Mouse (Mus musculus) heart, adult 11 months (tissue): ENCODE data around the gene Sfta2.

Experiments used
- DNase-seq: peaks from one replicate; pipeline ENCODE4 v3.0.0; 2022

Gene Sfta2

GRCm38 (mm10) chr17:35601249-35601648 is at the start of gene Sfta2:
Gene Sfta2, plus strand, starts transcription at chr17:35601549.
- DNase-seq, result no peak

DNA sequence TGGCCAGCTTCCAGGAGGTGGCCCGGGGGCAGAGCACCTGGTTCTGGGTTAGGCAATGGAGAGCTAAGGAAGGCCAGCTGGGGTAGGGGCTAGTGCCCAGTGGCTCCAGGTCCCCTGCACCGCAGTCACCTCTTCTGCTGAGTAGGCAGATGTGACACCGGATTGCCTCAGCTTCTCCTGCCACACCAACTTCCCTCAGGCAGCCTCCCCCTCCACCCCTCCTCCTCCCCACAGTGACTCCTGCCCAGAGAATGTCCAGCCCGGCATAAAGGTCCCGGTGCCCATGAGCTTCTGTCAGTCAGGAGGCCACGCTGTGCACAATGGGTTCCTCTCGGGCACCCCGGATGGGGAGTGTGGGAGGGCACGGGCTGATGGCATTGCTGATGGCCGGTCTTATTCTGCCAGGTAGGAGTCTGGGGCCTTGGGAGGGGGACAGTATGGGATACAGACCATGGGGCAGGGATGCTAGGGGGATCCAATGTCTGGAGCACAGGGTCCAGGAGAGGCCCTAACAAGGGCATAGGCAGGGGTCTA is 49.4 kb upstream of the Sfta2 start, which contains the start of gene Cdsn:
Gene Cdsn, plus strand, starts transcription at position 248 of the 534 bp plus-strand sequence.
- DNase-seq, result no peak

DNA sequence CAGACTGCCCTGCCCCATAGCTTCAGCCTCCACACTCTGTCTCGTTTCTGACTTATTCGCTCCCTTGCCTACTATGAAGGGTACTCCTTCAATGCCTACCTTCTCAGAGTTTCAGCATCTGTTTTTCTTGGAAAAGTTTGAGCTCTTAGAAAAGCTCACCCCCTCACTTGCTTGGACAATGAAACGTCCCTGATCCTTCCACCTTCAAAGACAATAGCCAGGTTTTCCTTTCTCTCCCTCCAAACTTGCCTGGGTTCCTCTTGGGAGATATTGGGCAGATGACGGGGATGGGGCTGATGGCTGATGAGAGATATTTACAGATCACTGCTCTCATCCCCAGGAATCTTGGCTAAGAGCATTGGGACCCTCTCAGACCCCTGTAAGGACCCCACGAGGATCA is 47.0 kb upstream of the Sfta2 start:
- no peak for DNase-seq

DNA sequence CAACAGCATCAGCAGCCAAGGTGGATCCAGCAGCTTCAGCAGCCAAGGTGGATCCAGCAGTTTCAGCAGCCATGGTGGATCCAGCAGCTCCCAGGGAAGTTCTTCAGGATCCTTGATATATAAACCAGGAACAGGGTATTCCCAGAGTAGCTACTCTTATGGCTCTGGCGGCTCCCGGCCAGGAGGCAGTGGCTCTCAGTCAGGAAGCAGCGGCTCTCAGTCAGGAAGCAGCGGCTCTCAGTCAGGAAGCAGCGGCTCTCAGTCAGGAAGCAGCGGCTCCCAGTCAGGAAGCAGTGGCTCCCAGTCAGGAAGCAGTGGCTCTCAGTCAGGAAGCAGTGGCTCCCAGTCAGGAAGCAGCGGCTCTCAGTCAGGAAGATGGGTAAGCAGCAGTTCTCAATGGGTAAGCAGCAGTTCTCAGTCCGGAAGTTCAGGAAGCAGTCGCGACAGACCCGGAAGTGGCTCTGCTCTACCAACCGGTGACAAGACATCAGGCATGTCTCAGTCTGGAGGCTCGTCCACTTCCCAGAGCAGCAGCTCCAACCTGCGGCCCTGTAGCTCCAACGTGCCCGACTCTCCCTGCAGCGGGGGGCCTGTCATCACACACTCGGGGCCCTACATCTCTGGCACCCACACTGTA is 46.5 kb upstream of the Sfta2 start:
- no peak for DNase-seq

- DNase-seq, result no peak
These were observed 45.1 kb upstream of the Sfta2 start for GRCm38 (mm10) chr17:35556186-35556765.

DNA sequence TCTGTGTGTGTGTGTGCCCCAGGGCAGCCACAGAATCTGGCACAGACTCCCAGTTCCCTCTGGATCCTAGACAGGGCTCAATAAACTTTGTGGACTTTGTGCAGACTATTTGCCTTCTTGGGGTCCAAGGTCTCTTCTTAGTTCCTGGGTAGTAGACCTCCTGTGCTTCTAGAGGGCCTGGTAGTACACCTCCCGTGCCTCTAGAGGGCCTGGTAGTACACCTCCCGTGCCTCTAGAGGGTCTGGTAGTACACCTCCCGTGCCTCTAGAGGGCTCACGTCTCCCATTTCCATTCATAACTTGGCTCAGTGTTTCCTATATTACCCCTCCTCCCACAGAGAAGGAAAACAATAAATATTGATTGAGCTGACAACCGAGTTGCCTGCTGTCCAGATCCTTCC is 44.5 kb upstream of the Sfta2 start:
- DNase-seq, result no peak

DNA sequence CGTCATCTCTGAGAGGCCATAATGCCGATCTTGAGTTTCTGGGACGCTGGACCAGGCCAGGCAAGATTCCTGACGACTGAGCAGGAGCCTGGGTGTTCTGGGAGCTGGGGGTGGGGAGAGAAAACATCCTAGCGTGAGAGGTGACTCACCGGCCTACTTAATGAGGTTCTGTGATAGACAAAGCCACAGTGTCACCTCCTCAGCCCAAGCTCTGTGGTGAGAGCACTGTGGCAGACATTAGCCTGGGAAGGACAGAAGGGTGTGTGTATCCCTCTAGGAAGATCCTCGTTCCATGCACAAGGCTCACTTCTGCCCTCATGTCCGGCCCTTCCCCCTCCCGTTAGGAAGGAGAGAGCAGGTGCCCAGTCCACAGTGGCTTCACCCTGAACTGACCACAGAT is 44.0 kb upstream of the Sfta2 start:
- DNase-seq, result no peak

- no peak for DNase-seq
These were observed 43.1 kb upstream of the Sfta2 start for GRCm38 (mm10) chr17:35558216-35558615.

GRCm38 (mm10) chr17:35567150-35567549 is 34.2 kb upstream of the Sfta2 start, which contains the start of gene 2300002M23Rik:
Gene 2300002M23Rik, plus strand, starts transcription at chr17:35567450.
- no peak for DNase-seq

DNA sequence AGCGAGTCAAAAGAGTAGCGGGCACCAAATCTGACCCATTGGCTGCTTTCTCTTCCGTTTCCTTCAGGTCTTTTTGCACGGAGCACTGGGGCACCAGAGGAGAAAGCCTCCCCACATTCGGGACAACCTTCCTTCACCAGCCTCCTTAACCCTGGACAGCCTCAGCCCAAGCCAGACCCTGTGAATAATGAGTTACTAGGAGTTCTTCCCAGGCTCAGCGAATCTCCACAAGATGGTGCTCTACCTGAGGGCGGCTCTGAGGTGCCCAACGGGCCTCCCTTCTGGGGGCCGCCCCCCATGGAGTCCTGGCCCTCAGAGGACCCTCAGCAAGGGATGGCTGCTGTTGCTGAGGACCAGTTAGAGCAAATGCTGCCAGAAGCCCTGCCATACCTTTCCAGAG is 33.6 kb upstream of the Sfta2 start:
- DNase-seq, result no peak

GRCm38 (mm10) chr17:35569091-35569944 is 32.0 kb upstream of the Sfta2 start:
- no peak for DNase-seq

- DNase-seq, result no peak
These were observed 30.5 kb upstream of the Sfta2 start for GRCm38 (mm10) chr17:35570836-35571235.

- DNase-seq, result no peak
These were observed 29.9 kb upstream of the Sfta2 start for GRCm38 (mm10) chr17:35571477-35571876.

DNA sequence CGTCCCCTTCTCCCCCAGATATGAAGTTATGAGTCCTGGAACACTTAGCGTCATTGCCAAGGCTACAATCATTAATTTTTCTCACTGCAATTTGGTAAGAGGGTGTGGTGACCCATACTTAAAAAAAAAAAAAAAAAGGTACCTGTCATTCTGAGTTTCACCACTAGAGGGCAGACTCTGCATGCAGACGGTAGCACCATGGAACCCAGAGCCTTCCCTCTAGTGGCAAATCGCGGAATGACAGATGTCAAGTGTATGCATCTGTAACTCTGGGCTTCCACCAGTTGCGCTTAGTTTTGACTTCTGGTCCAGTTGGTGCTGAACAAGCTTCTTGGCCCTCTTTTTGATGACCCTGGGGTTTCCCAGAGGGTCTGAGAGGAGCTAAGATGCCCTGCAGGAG is 23.1 kb upstream of the Sfta2 start:
- no peak for DNase-seq

DNA sequence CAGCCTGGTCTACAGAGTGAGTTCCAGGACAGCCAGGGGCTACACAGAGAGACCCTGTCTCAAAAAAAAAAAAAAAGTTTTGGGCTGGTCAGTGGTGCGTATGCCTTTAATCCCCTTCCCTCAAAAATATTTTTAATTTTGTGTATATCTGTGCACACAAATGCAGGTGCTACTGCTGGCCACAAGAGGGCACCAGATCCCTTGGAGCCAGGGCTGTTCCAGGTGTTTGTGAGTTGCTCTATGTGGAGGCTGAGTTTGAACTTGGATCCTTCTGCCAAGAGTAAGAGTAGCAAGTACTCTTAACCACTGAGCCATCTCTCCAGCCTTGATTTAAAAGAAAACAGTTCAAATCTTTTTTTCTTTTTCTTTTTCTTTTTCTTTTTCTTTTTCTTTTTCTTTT is 18.4 kb upstream of the Sfta2 start:
- no peak for DNase-seq

DNA sequence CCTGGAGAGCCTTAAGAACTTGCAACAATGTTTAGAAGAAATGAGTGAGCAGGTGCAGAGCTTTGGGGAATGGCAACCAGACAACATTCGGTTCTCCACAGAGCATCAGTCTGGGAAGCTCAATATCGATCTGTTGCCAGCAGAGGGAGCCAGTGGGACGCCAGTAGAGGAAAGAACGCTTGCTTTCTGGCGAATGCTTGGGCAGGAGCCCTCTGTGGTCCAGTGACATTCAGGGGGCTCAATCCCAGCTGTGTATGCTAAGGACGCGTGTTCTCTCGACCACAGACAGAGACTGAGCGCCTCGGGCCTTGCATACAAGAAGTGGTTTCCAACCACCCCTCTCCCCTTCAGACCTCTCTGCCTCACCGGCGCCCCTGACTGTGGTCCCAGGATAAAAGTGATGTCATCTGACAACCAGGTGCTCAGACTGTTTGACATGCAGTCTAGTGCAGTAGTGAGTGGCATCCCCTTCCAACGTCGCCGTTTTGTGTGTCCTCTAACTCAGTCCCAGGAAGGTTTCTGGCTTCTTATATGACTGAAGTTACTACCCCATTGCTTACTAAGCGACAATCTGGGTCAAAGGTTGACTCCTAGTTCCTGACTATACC is 16.9 kb upstream of the Sfta2 start:
- peak; percentile 94 for DNase-seq

GRCm38 (mm10) chr17:35587291-35587690 is 14.1 kb upstream of the Sfta2 start:
- DNase-seq, result no peak

DNA sequence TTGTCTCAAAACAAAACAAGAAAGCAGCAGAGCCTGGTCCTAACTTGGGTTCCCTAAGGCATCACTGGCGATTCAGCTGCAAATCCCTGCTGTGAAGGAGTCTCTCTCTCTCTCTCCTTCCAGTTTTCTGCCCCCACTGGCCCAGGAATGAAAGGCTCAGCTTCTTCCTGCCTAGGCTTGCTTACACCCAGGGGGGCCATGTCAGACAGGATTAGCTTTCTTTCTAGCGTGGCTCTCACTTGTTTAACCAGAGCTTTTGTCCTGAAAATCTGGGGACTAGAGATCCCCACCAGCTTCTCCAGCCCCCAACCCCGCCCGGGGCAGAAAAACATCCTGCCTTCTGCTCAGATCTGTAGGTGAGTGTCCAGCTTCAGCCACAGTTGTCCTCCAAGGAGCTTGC is 13.0 kb upstream of the Sfta2 start:
- no peak for DNase-seq

DNA sequence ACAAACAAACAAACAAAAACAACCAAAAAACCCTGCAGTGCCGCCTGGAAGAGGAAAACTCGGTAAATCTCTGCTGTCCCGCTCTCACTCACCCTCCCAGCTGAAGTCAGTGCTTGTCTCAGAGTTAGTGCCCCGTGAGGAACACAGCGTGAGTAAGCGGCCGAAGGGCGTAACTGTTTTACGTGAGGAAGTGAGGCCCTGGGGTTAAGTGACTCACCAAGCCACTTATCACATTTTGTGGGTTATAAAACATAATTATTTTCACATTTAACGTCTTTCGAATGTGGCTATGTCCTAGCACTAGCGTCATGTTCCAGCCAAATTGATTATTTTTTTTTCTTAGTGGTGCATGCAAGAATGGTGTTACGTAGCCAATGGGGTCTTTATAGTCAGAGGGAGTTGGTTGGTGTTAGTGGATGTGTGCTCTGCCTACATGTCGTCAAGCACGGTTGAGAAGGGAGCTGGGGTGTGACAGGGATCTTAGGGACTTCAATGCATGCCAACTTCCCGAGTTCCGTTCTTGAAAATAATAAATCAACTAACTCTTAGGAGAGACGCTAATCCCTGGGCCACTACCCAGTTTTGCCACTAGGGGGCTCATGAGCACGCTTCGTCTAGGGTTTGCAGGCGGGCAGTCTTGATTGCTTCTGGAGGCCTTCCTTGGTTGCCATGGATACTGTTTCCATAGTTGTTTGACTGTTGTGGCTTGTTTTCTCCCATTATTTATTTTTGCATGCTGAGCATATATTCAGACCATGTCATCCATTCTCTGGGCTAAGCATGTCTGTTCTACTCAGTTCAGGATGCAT is 10.7 kb upstream of the Sfta2 start:
- peak; percentile 93 for DNase-seq

DNA sequence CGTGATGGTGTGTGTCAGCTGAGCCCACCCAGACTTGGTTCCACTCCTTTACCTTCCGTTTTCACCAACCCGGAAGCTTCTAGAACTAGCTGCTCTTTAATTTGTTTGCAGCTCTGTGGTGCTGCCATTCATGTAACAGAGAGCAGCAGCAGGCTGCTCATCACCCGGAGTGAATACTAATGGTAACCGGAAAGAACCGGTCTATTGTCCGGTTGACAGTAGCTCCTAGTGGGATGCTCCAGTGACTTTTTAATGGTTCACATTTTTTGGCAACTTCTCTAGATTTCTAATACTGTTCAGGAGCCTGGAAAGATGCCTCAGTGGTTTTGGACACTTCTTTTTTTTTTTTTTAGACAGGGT is 10.2 kb upstream of the Sfta2 start:
- no peak for DNase-seq

DNA sequence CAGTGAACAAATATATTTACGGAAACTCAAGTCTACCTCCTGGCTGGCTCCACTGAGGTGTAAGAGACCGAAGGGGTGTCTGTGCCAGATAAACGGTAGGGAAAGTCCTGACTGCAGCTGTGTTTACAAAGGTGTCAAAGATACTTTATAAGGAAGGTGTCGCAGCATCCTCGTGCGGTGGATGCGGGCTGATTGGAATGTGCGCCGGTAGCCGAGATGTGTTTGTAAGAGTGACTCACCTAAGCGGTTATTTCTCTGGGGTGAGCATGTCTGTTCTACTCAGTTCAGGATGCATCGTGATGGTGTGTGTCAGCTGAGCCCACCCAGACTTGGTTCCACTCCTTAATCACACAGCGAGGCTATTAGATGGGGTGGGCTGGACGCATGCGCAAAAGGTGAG is 9.6 kb upstream of the Sfta2 start:
- DNase-seq, result no peak

GRCm38 (mm10) chr17:35592131-35592530 is 9.2 kb upstream of the Sfta2 start:
- no peak for DNase-seq
